Mouse (Mus musculus): ENCODE measurements around the gene Dpy19l1. TPM values are rescaled to one million over a fixed set of nuclear protein-coding genes. Genes with fewer than 3 reads are reported as not detected.

Dpy19l1 gene
- total RNA-seq, 1 experiment: 54.1 TPM

- no peaks in the 10 kb centered on the region for H3K9me3 ChIP-seq (ENCODE audit: control insufficient read depth, insufficient read depth, low read depth, low read length)
- H3K36me3 ChIP-seq (ENCODE audit: control insufficient read depth, insufficient read depth, low read length, poor library complexity, severe bottlenecking): no peaks in the 10 kb centered on the region; the same call in 1 of the 2 replicates
- in situ Hi-C loops (cut with MboI; ENCODE audit: low sequenced_read_pairs in 2 of 2, unreplicated experiment in 2 of 2): no loop called here
- no peak overlapping the region for H3K27ac ChIP-seq (ENCODE audit: insufficient read depth, low read depth, low read length, poor library complexity, severe bottlenecking)
- DNase-seq (ENCODE audit: low read depth, low spot score): no peak
- no peak overlapping the region for H3K4me3 ChIP-seq (ENCODE audit: insufficient read depth in 1 of 2, low read depth in 1 of 2, low read length in 2 of 2, poor library complexity in 1 of 2, severe bottlenecking in 1 of 2)
- TF ChIP-seq HCFC1 (IDR thresholded peaks at IDR 0.05; ENCODE audit: borderline replicate concordance, insufficient read depth, low read length) (no peak), MAFK (IDR thresholded peaks at IDR 0.05; ENCODE audit: insufficient read depth, low read depth, low read length) (no peak), ZNF384 (IDR thresholded peaks at IDR 0.05; ENCODE audit: low read depth, low read length) (no peak), ZC3H11A (IDR thresholded peaks at IDR 0.05; ENCODE audit: borderline replicate concordance, low read depth, low read length) (no peak), CHD2 (IDR thresholded peaks at IDR 0.05; ENCODE audit: low read depth, low read length) (no peak)
- H3K4me1 ChIP-seq (ENCODE audit: control insufficient read depth in 2 of 2, insufficient read depth in 2 of 2, low read length in 2 of 2, poor library complexity in 1 of 2): no peaks in the 10 kb centered on the region
- H3K9ac ChIP-seq (ENCODE audit: insufficient read depth, low read depth, low read length, poor library complexity, severe bottlenecking): no peak overlapping the region
These were observed 30.4 kb downstream of the Dpy19l1 start for GRCm38 (mm10) chr9:24472514-24472913.

GRCm38 (mm10) chr9:24470166-24470565 is 32.8 kb downstream of the Dpy19l1 start:
- H3K4me3 ChIP-seq (ENCODE audit: insufficient read depth in 1 of 2, low read depth in 1 of 2, low read length in 2 of 2, poor library complexity in 1 of 2, severe bottlenecking in 1 of 2): no peak overlapping the region
- no peaks in the 10 kb centered on the region for H3K9me3 ChIP-seq (ENCODE audit: control insufficient read depth, insufficient read depth, low read depth, low read length)
- no peak overlapping the region for H3K27ac ChIP-seq (ENCODE audit: insufficient read depth, low read depth, low read length, poor library complexity, severe bottlenecking)
- TF ChIP-seq ZC3H11A (IDR thresholded peaks at IDR 0.05; ENCODE audit: borderline replicate concordance, low read depth, low read length) (no peak), HCFC1 (IDR thresholded peaks at IDR 0.05; ENCODE audit: borderline replicate concordance, insufficient read depth, low read length) (no peak), MAFK (IDR thresholded peaks at IDR 0.05; ENCODE audit: insufficient read depth, low read depth, low read length) (no peak), ZNF384 (IDR thresholded peaks at IDR 0.05; ENCODE audit: low read depth, low read length) (no peak), CHD2 (IDR thresholded peaks at IDR 0.05; ENCODE audit: low read depth, low read length) (no peak)
- no peak overlapping the region for H3K9ac ChIP-seq (ENCODE audit: insufficient read depth, low read depth, low read length, poor library complexity, severe bottlenecking)
- DNase-seq (ENCODE audit: low read depth, low spot score): no peak
- in situ Hi-C loops (cut with MboI; ENCODE audit: low sequenced_read_pairs in 2 of 2, unreplicated experiment in 2 of 2): no loop called here
- H3K4me1 ChIP-seq (ENCODE audit: control insufficient read depth in 2 of 2, insufficient read depth in 2 of 2, low read length in 2 of 2, poor library complexity in 1 of 2): no peaks in the 10 kb centered on the region
- peaks cover 6% of the 10 kb centered on the region; the same call in 1 of the 2 replicates for H3K36me3 ChIP-seq (ENCODE audit: control insufficient read depth, insufficient read depth, low read length, poor library complexity, severe bottlenecking)

GRCm38 (mm10) chr9:24467186-24467585 is 35.8 kb downstream of the Dpy19l1 start:
- no peaks in the 10 kb centered on the region for H3K4me1 ChIP-seq (ENCODE audit: control insufficient read depth in 2 of 2, insufficient read depth in 2 of 2, low read length in 2 of 2, poor library complexity in 1 of 2)
- no peak overlapping the region for H3K27ac ChIP-seq (ENCODE audit: insufficient read depth, low read depth, low read length, poor library complexity, severe bottlenecking)
- H3K36me3 ChIP-seq (ENCODE audit: control insufficient read depth, insufficient read depth, low read length, poor library complexity, severe bottlenecking): peaks cover 6% of the 10 kb centered on the region; the same call in 1 of the 2 replicates
- H3K9me3 ChIP-seq (ENCODE audit: control insufficient read depth, insufficient read depth, low read depth, low read length): no peaks in the 10 kb centered on the region
- in situ Hi-C loops (cut with MboI; ENCODE audit: low sequenced_read_pairs in 2 of 2, unreplicated experiment in 2 of 2): no loop called here
- H3K9ac ChIP-seq (ENCODE audit: insufficient read depth, low read depth, low read length, poor library complexity, severe bottlenecking): no peak overlapping the region
- no peak overlapping the region for H3K4me3 ChIP-seq (ENCODE audit: insufficient read depth in 1 of 2, low read depth in 1 of 2, low read length in 2 of 2, poor library complexity in 1 of 2, severe bottlenecking in 1 of 2)
- TF ChIP-seq ZNF384 (IDR thresholded peaks at IDR 0.05; ENCODE audit: low read depth, low read length) (no peak), HCFC1 (IDR thresholded peaks at IDR 0.05; ENCODE audit: borderline replicate concordance, insufficient read depth, low read length) (no peak), ZC3H11A (IDR thresholded peaks at IDR 0.05; ENCODE audit: borderline replicate concordance, low read depth, low read length) (no peak), MAFK (IDR thresholded peaks at IDR 0.05; ENCODE audit: insufficient read depth, low read depth, low read length) (no peak), CHD2 (IDR thresholded peaks at IDR 0.05; ENCODE audit: low read depth, low read length) (no peak)
- DNase-seq (ENCODE audit: low read depth, low spot score): no peak

GRCm38 (mm10) chr9:24466649-24467048 is 36.3 kb downstream of the Dpy19l1 start:
- in situ Hi-C loops (cut with MboI; ENCODE audit: low sequenced_read_pairs in 2 of 2, unreplicated experiment in 2 of 2): no loop called here
- no peak for DNase-seq (ENCODE audit: low read depth, low spot score)
- H3K4me1 ChIP-seq (ENCODE audit: control insufficient read depth in 2 of 2, insufficient read depth in 2 of 2, low read length in 2 of 2, poor library complexity in 1 of 2): no peaks in the 10 kb centered on the region
- TF ChIP-seq CHD2 (IDR thresholded peaks at IDR 0.05; ENCODE audit: low read depth, low read length) (no peak), ZNF384 (IDR thresholded peaks at IDR 0.05; ENCODE audit: low read depth, low read length) (no peak), ZC3H11A (IDR thresholded peaks at IDR 0.05; ENCODE audit: borderline replicate concordance, low read depth, low read length) (no peak), MAFK (IDR thresholded peaks at IDR 0.05; ENCODE audit: insufficient read depth, low read depth, low read length) (no peak), HCFC1 (IDR thresholded peaks at IDR 0.05; ENCODE audit: borderline replicate concordance, insufficient read depth, low read length) (no peak)
- H3K27ac ChIP-seq (ENCODE audit: insufficient read depth, low read depth, low read length, poor library complexity, severe bottlenecking): no peak overlapping the region
- no peak overlapping the region for H3K9ac ChIP-seq (ENCODE audit: insufficient read depth, low read depth, low read length, poor library complexity, severe bottlenecking)
- no peaks in the 10 kb centered on the region for H3K9me3 ChIP-seq (ENCODE audit: control insufficient read depth, insufficient read depth, low read depth, low read length)
- H3K4me3 ChIP-seq (ENCODE audit: insufficient read depth in 1 of 2, low read depth in 1 of 2, low read length in 2 of 2, poor library complexity in 1 of 2, severe bottlenecking in 1 of 2): no peak overlapping the region
- H3K36me3 ChIP-seq (ENCODE audit: control insufficient read depth, insufficient read depth, low read length, poor library complexity, severe bottlenecking): peaks cover 6% of the 10 kb centered on the region; the same call in 1 of the 2 replicates
